Mouse (Mus musculus) olfactory bulb, adult 2 months (tissue): ENCODE data around the gene Negr1.

Source experiments
- CTCF ChIP-seq: fragments of 200-500 bp; IDR thresholded peaks from 2 replicates; pipeline ENCODE4 v1.5.1; 2012; ENCODE audit warnings: low read depth, mild to moderate bottlenecking, low read length, moderate library complexity; ENCODE audit not compliant: insufficient read depth
- POLR2A ChIP-seq: fragments of 200-500 bp; IDR thresholded peaks from 2 replicates; pipeline ENCODE4 v1.6.1; 2012; ENCODE audit warnings: mild to moderate bottlenecking, low read depth, low read length, moderate library complexity; ENCODE audit not compliant: insufficient read depth

DNA sequence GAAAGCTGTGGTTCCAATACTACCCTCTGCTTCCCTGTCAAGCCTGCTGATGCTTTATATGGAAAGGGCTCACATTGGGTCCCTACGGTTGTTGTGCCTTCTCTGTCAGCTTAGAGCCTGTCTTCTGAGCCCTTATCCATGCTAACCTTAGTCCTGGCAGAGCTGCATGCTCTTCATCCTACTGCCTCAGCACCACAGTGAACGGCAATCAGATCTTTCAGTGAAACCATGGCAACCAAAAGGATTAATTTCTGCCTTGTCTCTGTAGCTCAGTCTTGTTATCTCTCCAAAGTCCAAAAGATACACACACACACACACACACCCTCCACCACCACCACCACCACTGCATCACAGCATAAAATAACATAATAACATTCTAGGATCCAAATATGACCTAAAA is 656.2 kb downstream of the Negr1 start:
- TF ChIP-seq POLR2A (no peak), CTCF (no peak)
